Mouse (Mus musculus) adrenal gland (tissue): ENCODE results near the gene Padi1.

ENCODE experiments used
- intact Hi-C: fragments of 180-260 bp; cut with DNase I; formaldehyde crosslinking; loops from one replicate; pipeline ENCODE4 v1.15.1; 2025

Padi1 gene

DNA sequence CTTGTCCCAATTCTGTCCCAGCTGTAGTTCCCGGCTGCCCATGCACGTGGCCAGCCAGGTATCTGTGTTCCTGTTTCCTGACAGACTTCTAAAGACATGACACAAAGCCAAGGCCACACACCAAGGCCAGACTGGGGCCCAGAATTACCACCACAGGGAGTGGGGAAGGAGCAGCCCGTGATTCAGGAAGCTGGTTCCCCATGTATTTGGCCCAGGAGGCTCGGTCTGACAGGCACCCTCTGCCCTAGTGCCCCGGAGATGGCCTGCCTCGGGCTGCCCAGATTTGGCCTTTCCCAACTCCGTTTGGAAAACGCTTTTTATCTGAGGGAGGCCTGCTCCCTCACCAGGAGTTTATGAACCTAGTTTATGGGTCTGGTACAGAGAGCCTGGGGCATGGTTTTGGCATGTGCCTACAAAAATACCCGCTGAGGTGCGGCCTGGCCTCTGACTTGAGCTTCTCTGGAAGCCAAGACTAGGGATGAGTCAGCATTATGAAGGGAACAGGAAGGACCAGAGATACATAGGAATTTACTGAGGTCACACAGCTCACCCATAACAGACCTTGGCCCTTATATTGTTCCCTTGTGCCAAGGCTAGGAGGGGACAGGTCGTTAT lies 16.6 kb upstream of the Padi1 start:
- intact Hi-C loops: no loop called here

DNA sequence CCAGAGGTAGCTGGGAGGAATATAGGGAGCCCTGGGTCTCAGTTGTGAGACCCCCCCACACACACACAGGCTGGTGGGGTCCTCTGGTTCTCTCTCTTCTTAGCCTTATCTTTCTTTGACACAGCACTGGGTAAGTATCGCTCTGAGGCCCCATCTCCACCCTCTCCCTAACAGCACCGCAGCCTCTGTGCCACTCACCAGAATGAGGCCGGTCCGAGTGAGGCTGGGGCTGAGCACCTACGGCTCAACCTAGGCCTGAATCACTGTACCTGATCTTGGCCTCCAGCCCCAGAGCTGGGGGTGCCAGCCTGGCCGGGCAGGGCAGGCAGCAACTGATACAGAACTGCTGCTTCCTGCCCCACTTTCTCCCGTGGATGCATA lies 15.2 kb upstream of the Padi1 start:
- intact Hi-C loops: no loop called here

DNA sequence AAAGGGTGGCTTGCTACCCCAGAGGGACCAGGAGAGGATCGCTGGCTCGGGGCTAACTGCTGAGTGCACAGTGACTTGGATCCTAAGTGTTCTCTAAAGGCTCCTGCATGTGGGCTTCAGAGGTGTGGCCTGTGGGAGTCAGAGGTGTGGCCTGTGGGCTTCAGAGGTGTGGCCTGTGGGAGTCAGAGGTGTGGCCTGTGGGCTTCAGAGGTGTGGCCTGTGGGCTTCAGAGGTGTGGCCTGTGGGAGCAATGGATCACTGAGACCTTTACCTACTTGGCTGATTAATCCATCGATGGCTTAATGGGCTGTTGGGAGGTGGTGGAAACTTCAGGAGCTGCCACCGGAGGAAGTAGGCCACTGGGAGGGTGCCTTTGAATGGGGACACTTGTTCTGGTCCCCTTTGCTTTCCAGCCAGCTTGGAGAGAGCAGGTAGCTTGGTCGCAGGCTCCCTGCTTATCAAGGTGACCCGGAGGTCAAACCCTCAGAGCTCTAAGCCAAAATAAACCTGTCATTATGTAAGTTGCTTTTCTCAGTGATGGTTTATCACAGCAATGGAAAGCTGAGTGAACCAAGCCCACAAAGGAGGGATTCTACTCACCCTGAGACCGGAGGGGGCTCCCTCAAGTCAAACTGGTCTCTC lies 14.7 kb upstream of the Padi1 start:
- intact Hi-C loops: no loop called here

DNA sequence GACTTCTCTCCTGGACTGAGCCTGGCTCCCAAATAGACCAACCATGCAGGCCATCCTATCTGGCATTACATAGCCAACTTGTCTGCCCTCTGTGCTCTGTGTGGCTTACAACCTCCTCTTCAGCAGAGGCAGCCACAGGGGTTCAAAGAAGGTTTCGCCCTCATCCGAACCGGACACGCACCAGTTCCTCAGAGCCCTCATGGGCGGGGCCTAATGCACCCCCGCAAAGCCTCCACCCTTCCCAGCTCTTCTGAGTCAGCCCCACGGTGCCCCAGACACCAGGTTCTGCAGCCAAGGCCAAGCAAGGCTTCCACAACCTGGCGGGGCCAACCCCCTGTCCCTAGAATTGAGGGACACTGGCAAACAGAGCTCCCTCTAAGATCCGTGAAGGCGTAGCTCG lies 13.7 kb upstream of the Padi1 start:
- intact Hi-C loops: no loop called here

DNA sequence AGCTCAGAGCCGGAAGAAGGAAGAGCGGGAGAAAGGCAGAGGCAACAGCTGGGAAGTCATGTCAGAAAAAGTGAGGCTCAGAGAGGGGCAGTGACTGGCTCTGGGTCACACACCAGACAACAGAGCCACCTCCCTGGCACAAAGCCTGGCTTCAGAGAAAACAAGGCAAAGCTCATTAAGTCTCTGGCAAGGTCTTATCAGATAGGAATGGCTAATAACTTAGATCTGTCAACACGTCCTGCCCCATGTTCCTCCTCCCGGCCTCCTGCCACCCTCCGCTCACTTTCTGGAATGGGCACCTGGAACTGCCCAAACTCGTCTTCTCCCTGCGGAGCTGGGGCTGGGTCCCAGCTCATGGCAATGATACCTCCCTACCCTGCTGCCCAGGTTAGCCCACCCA lies 12.2 kb upstream of the Padi1 start:
- intact Hi-C loops: no loop called here

DNA sequence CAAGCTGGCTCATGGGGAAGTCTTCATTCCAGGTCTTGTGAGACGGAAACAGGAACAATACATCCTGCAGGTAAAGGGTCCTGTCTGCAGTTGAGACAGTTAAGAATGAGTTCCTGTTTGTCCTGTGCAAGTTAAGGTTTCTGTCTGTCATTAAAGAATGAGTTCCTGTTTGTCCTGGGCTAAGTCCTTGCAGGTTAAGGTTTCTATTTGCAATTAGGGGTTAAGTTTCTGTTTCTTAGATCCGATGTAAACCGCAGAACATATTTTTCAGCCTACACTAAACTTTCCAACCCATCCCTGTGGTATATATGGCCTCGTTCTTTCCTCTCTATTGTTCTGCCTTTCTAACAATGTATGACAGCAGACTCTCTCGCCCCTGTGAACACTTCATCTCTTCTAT lies 11.5 kb upstream of the Padi1 start:
- intact Hi-C loops: no loop called here

DNA sequence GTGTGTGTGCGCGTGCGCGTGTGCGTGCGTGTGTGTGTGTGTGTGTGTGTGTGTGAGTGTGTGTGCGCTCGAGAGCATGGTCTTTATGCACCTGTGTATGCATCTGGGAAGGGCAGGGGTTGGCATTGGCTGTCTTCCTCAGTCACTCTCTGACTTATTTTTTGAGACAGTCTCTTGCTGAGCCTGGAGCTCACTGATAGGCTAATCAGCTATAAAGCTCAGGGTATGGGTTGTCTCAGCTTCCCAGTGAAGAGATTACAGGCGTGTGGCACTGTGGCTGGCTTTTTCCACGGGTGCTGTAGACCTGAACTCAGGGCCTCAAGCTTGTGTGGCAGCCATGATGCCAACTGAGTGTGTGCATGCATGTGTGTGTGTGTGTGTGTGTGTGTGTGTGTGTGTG lies 9.6 kb upstream of the Padi1 start:
- intact Hi-C loops: no loop called here

DNA sequence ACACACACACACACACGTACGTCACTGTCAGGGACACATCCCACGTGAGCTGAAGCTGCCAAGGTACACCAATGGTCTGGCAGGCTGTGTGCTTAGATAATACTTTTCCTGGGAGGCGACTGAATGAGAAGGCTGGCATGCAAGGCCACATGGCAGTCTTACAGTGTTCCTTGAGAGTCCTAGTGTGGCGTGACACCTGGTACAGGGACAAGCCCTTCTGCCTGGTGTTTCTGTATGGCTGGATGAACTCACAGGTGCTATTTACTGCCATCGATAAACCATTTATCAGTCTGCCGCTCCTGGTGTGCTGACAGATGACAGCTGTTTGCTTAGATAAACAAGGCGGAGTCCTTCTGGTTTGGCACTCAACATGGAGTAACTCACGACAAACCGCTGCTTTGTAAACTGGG lies 8.9 kb upstream of the Padi1 start:
- intact Hi-C loops: no loop called here

DNA sequence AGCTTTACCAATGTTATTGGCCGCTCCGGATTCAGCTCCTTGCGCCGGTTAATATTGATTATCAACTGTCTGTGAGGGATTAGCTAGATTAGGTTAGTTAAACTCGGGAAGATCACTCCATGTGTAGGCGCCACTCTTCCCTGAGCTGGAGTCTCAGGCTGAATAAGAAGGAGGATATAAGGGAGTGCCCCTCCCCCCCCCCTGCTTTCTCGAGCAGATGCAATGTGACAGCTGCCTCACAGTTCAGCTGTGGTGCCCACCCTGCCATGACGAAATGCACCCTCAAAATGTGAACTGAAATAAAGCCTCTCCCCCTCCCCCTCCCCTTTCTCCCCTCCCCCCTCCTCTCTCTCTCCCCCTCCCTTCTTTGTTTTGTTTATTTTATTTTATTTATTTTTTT lies 8.0 kb upstream of the Padi1 start:
- intact Hi-C loops: no loop called here

DNA sequence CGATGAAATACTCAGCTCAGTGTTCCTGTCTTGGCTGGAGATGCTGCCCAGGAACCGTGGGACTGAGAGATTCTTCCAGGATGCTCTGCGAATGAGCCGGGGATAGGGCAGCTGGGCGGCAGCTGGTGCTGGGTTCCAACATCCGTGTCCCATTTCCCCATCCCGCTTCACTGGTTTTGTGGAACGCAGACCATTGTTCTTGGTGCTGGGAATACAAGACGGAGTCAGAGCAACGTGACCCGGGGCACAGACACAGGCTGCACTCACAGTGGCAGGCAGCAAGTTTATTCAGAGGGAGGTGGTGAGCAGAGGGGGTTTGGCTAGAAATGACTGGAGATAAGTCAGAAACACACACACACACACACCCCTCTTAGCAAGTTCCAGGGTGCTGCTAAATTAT lies 3.7 kb upstream of the Padi1 start:
- intact Hi-C loops: no loop called here

DNA sequence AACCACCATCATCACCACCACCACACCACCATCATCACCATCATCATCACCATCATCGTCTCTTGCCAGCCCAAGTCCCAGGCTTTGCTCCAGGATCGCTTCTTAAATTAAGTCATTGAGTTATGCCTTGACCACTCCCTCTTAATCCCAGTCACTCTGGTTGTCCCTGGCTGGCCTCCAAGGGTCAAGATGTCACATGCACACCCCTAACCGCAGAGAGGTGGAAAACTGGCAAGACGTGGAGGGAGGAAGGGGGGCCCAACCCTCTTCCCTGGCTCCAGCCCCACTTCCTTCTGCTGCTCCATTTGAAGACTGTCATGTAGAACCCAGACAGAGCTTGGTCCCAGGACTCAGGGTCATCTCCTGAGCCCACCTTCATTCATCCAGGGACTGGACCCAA lies 587 bp downstream of the Padi1 start:
- intact Hi-C loops: no loop called here

DNA sequence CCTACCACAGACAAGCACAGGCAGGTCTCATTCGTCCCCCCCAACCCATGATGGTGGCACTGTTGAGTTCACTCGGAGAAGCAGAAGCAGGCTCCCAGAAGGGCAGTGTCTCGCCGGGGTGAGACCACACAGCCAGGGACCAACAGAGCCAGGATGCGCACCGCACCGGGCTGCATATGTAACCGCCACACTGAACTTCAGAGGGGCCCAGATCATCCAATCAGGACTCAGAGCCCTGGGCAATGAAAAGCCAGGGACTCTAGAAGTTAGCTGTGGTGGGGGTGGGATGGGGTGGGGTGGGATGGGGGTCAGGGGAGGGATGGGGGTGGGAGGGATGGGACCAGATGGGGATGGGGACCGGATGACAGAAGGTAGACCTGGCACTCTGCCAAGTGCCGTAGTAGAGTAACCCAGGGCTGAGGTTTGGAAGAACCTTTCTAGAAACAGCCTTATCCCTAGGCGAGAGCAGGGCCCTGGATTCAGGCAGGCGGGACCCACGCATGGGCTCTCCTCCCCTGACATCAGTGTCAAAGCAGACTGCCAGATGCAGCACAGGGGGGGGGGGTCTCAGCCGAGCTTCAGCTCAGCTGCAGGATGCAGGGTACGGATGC lies 1.8 kb downstream of the Padi1 start:
- intact Hi-C loops: no loop called here

DNA sequence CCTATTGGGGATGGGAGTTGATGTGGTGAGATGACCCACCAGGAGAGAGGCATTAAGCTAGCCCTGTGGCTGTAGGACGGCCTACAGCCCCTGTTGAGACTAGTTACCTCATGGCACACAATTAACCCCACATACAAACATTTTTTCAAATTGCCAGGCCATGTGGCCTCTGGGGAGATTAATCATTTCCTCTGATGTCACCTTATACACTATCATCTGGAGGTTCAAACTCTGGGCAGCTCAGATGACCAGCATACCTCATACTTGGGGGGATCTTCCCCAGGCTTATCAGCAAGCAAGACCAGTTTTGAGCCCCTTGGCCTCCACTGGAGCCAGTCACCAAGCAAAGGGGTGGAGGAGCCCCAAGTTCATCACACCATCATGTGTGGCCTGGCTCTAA lies 2.7 kb downstream of the Padi1 start:
- intact Hi-C loops: no loop called here

DNA sequence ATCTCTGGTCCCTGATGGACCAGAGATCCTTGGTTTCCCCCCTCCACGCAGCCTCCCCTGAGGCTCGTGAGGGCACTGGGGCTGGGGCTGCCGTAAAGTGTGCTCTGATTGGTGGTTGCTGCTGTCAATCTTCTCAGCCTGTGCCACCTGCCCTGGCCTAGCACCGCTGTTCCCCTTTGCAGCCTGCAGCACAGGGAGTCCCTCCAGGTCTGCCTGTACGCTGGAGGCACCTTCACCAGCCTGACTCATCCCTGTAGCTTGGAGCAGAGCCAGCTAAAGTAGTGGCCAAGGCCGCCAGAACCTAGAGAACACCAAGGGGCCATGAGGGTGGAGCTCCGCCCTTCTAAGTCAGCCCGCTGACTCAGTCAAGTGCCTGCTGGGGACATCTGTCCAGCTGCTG lies 7.7 kb downstream of the Padi1 start:
- intact Hi-C loops: no loop called here

DNA sequence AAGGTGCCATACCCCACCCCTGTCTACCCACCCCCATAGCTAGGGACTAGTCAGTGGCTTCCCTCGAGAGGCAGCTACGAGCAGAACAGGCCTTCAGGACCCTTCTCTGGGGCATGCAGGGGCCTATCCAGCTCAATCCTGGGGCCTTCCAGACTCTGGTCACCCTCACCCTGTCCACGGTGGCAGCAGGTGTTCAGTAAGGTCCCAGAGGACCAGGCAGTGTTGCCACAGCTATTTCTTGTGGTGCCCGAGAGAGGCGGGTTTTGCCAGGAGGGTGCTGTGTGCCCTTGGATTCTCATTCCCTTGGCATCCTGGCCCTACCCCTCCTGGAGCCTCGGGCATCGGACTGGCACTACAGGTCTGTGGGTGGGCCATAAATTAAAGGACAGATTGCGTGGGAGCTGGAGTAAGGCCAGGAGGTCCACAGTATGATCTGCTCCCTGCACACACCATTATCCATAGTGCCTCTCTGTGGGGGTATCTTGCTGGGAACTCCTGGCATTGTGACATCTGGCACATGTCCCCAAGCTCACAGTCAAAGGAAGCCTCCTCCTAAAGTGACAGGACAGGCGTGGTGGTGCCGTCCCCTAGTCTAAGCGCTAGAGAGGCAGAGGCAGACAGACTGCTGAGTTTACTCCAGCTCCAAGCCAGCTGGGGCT lies 9.2 kb downstream of the Padi1 start:
- intact Hi-C loops: no loop called here

DNA sequence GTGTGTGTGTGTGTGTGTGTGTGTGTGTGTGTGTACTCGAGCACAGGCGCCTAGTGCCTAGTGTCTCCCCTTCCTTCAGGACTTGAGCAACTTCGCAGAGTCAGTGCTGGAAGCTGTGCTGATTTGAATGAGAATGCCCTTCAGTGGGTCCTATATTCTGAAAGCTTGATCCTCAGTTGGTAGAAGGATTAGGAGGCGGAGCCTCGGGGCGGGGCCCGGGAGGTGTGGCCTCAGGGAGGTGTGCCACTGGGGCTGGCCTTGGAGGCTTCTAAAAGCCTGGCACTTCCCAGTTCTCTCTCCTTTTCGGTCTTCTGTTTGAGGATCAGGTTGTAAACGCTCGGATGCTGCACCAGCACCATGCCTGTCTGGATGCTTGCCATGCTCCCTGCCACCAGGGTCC lies 9.9 kb downstream of the Padi1 start:
- intact Hi-C loops: no loop called here

DNA sequence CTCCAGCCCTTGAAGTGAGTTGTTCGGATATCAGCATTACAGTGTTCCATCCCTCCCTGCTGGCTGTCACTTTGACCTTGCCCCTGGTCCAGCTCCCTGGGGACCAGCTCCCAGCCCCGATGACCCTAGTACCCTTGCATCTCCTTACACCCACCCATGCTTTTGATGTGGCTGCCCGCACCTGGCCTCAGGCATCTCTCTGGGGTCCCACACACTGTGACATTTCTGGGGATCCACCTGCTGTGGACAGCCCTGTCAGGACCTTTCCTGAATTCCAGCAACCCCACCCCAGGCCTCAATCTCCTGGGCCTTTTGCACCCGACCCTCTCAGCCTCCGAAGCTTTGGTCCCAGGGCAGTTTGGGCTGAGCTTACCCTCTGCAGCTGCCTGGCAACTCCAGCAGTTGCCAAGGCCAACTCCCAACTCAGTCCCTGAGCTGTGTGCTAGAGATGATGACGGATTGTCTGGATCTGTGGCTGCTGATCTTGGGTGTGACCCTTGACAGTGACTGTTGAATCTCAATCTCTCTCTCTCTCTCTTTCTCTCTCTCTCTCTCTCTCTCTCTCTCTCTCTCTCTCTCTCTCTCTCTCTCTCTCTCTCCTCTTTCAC lies 11.1 kb downstream of the Padi1 start:
- intact Hi-C loops: no loop called here

DNA sequence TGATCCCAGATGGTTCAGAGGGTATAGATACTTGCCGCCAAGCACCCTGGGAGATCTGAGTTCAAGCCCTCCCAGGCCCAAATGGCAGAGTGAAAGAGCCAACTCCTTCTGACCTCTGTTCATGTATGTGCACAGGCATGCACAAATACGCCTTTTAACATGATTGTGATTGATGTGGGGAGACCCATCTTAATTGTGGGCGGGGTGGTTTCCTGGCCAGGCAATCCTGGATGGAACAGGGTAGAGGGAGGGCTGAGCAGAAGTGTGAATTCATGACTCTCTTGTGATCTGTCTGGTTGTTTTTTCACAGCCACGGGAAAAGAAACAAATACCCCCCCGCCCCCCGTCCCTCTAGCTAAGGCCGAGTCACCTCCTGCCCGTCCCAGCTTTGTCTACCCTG lies 12.8 kb downstream of the Padi1 start:
- intact Hi-C loops: no loop called here

DNA sequence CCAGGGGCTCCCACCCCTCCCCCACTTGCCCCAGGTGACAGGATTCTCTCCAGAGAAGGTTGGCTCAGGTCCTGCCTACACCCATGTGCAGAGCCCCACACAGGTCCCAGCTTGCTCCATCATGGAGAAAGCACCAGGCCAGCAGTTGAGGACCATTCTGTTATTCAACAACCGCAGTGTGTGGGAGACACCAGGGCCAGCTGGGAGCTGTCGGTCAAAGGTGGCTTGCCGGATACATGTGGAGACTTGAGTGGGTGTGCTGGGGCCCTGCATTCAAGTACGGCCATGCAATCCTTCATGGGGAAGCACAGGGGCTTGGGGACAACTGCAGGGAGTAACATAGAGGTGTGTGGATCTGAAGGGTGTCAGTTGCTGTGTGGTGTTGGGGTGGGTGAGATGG lies 13.8 kb downstream of the Padi1 start:
- intact Hi-C loops: no loop called here

DNA sequence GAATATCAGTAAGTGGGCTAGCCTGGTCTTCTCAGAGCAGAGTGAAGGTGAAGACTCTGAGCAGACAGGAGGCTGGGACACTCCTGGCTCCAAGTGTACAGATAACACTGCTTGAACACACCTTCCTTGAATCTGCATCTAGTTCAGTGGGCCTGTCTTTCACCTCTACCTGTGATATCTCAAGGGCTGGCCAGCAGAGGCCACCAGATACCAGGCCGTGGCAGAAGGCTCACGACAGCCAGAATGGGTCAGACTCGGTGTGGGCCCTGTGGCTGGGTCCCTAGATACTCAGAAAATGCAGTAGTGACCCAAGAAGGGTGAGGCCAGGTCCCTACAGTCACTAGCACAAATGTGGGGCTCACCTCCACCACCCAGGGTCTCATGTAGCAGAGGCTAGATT lies 18.3 kb downstream of the Padi1 start:
- intact Hi-C loops: no loop called here

DNA sequence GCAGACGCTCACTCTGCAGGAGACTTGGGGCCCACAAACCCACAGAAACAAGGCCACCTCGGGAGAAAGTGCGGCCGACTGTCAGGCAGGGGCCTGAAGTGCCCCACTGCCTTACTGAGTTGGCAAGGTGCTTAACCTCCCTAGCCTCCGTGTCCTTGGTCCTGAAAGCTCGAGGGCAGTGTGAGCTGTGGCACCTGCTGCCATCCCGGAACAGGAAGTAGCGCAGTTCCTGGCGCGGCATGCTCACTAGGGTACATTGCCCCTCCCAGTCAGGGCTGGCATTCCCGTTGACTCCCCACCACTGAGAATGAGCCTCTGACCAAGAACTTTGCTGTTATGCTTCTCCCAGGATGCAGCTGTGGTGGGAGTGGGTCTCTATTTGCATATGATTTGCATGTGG lies 19.6 kb downstream of the Padi1 start:
- intact Hi-C loops: no loop called here

DNA sequence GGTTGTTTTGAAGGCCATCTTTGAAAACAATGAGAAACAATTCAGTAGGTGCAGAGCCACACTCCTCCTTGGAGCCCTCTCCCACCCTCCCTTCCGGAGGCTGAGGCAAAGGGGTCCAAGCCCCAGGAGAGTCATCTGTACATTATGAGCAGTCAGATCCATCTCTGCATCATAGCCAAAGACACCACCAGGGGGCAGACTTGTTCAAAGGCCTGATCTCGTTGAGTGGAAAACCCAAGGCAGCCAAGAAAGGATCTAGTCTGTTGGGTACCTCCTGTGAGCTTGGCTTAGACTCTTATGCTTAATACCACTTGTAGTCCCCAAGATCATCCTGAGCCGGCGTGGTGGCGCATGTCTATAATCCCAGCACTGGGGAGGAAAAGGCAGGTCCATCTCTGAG lies 23.6 kb downstream of the Padi1 start:
- intact Hi-C loops: loop anchor here (1.0 to 5.0 kb wide), 2 partner anchors 80 to 135 kb away; no protein-coding TSS in a partner anchor
